Mouse (Mus musculus): ENCODE results near the gene Sucla2. TPM values are rescaled to one million over a fixed set of nuclear protein-coding genes. Genes with fewer than 3 reads are reported as not detected.

Gene Sucla2
- polyA plus RNA-seq, 1 experiment from 2014 or later, result 127 TPM

- Histone ChIP-seq H3K27ac (replicated peaks; ENCODE audit: low read depth, low read length) (no peak overlapping the region), H3K9me3 (ENCODE audit: control insufficient read depth, low read length) (no peaks in the 10 kb centered on the region), H3K4me1 (ENCODE audit: control insufficient read depth, insufficient read depth, low read length) (no peaks in the 10 kb centered on the region), H3K4me3 (ENCODE audit: low read depth, low read length) (no peak overlapping the region), H3K36me3 (ENCODE audit: control insufficient read depth, insufficient read depth, low read length) (no peaks in the 10 kb centered on the region), H3K4me2 (ENCODE audit: low read depth, low read length) (no peak overlapping the region), H3K9ac (ENCODE audit: low read depth, low read length) (no peak overlapping the region), H3K27me3 (replicated peaks; ENCODE audit: control insufficient read depth, insufficient read depth, low read length) (no peaks in the 10 kb centered on the region)
- WGBS, result 53% methylated on average over 6 of the region's 6 CpGs
- ATAC-seq (ENCODE audit: low read depth) (no peak), DNase-seq (ENCODE audit: low spot score) (no peak)
Measured at GRCm38 (mm10) chr14:73543781-73544180, 18.7 kb downstream of the Sucla2 start.

GRCm38 (mm10) chr14:73547034-73547433 is 21.9 kb downstream of the Sucla2 start:
- Histone ChIP-seq H3K36me3 (ENCODE audit: control insufficient read depth, insufficient read depth, low read length) (no peaks in the 10 kb centered on the region), H3K27ac (replicated peaks; ENCODE audit: low read depth, low read length) (no peak overlapping the region), H3K4me1 (ENCODE audit: control insufficient read depth, insufficient read depth, low read length) (no peaks in the 10 kb centered on the region), H3K4me3 (ENCODE audit: low read depth, low read length) (no peak overlapping the region), H3K9me3 (ENCODE audit: control insufficient read depth, low read length) (no peaks in the 10 kb centered on the region), H3K4me2 (ENCODE audit: low read depth, low read length) (no peak overlapping the region), H3K27me3 (replicated peaks; ENCODE audit: control insufficient read depth, insufficient read depth, low read length) (no peaks in the 10 kb centered on the region), H3K9ac (ENCODE audit: low read depth, low read length) (no peak overlapping the region)
- no peak for DNase-seq (ENCODE audit: low spot score)
- 56% methylated on average over 4 of the region's 4 CpGs for WGBS
- no peak for ATAC-seq (ENCODE audit: low read depth)

GRCm38 (mm10) chr14:73548051-73548450 is 22.9 kb downstream of the Sucla2 start, which contains the start of gene Nudt15:
Nudt15 (minus strand) TSS chr14:73548242.
- Histone ChIP-seq H3K4me1 (ENCODE audit: control insufficient read depth, insufficient read depth, low read length) (no peaks in the 10 kb centered on the region), H3K27ac (replicated peaks; ENCODE audit: low read depth, low read length) (no peak within 1 kb of the TSS), H3K36me3 (ENCODE audit: control insufficient read depth, insufficient read depth, low read length) (no peaks in the 10 kb centered on the region), H3K9me3 (ENCODE audit: control insufficient read depth, low read length) (no peaks in the 10 kb centered on the region), H3K4me2 (ENCODE audit: low read depth, low read length) (no peak within 1 kb of the TSS), H3K4me3 (ENCODE audit: low read depth, low read length) (no peak within 1 kb of the TSS), H3K9ac (ENCODE audit: low read depth, low read length) (no peak within 1 kb of the TSS), H3K27me3 (replicated peaks; ENCODE audit: control insufficient read depth, insufficient read depth, low read length) (no peaks in the 10 kb centered on the region)
- WGBS, result 95% methylated on average over 3 of the region's 3 CpGs
- ATAC-seq (ENCODE audit: low read depth) (no peak), DNase-seq (ENCODE audit: low spot score) (no peak)

- Histone ChIP-seq H3K9me3 (ENCODE audit: control insufficient read depth, low read length) (no peaks in the 10 kb centered on the region), H3K27me3 (replicated peaks; ENCODE audit: control insufficient read depth, insufficient read depth, low read length) (no peaks in the 10 kb centered on the region), H3K4me2 (ENCODE audit: low read depth, low read length) (no peak overlapping the region), H3K9ac (ENCODE audit: low read depth, low read length) (no peak overlapping the region), H3K4me1 (ENCODE audit: control insufficient read depth, insufficient read depth, low read length) (peaks cover 5% of the 10 kb centered on the region; the same call in 1 of the 2 replicates), H3K4me3 (ENCODE audit: low read depth, low read length) (no peak overlapping the region), H3K36me3 (ENCODE audit: control insufficient read depth, insufficient read depth, low read length) (no peaks in the 10 kb centered on the region), H3K27ac (replicated peaks; ENCODE audit: low read depth, low read length) (no peak overlapping the region)
- DNase-seq (ENCODE audit: low spot score), result no peak
- ATAC-seq (ENCODE audit: low read depth), result no peak
- WGBS, result 63% methylated on average over 3 of the region's 3 CpGs
Measured at GRCm38 (mm10) chr14:73550291-73550690, 25.2 kb downstream of the Sucla2 start.

GRCm38 (mm10) chr14:73550732-73551131 is 25.6 kb downstream of the Sucla2 start:
- Histone ChIP-seq H3K9me3 (ENCODE audit: control insufficient read depth, low read length) (no peaks in the 10 kb centered on the region), H3K4me3 (ENCODE audit: low read depth, low read length) (no peak overlapping the region), H3K9ac (ENCODE audit: low read depth, low read length) (no peak overlapping the region), H3K36me3 (ENCODE audit: control insufficient read depth, insufficient read depth, low read length) (peaks cover 2% of the 10 kb centered on the region; the same call in 1 of the 2 replicates), H3K27ac (replicated peaks; ENCODE audit: low read depth, low read length) (no peak overlapping the region), H3K27me3 (replicated peaks; ENCODE audit: control insufficient read depth, insufficient read depth, low read length) (no peaks in the 10 kb centered on the region), H3K4me2 (ENCODE audit: low read depth, low read length) (no peak overlapping the region), H3K4me1 (ENCODE audit: control insufficient read depth, insufficient read depth, low read length) (peaks cover 5% of the 10 kb centered on the region; the same call in 1 of the 2 replicates)
- 49% methylated on average over 8 of the region's 8 CpGs for WGBS
- ATAC-seq (ENCODE audit: low read depth) (no peak), DNase-seq (ENCODE audit: low spot score) (no peak)

GRCm38 (mm10) chr14:73551164-73551563 is 26.0 kb downstream of the Sucla2 start:
- Histone ChIP-seq H3K27me3 (replicated peaks; ENCODE audit: control insufficient read depth, insufficient read depth, low read length) (no peaks in the 10 kb centered on the region), H3K4me2 (ENCODE audit: low read depth, low read length) (no peak overlapping the region), H3K9ac (ENCODE audit: low read depth, low read length) (no peak overlapping the region), H3K4me3 (ENCODE audit: low read depth, low read length) (no peak overlapping the region), H3K27ac (replicated peaks; ENCODE audit: low read depth, low read length) (no peak overlapping the region), H3K9me3 (ENCODE audit: control insufficient read depth, low read length) (no peaks in the 10 kb centered on the region), H3K36me3 (ENCODE audit: control insufficient read depth, insufficient read depth, low read length) (peaks cover 6% of the 10 kb centered on the region; the same call in 1 of the 2 replicates), H3K4me1 (ENCODE audit: control insufficient read depth, insufficient read depth, low read length) (peaks cover 5% of the 10 kb centered on the region; the same call in 1 of the 2 replicates)
- 76% methylated on average over 6 of the region's 6 CpGs for WGBS
- DNase-seq (ENCODE audit: low spot score) (peak; percentile 19), ATAC-seq (ENCODE audit: low read depth) (no peak)

- WGBS, result 6% methylated on average over 36 of the region's 61 CpGs
- DNase-seq (ENCODE audit: low spot score), result peak; percentile 96
- Histone ChIP-seq H3K4me1 (ENCODE audit: control insufficient read depth, insufficient read depth, low read length) (peaks cover 5% of the 10 kb centered on the region; the same call in 1 of the 2 replicates), H3K27me3 (replicated peaks; ENCODE audit: control insufficient read depth, insufficient read depth, low read length) (no peaks in the 10 kb centered on the region), H3K9ac (ENCODE audit: low read depth, low read length) (peak overlapping the region; percentile 93), H3K4me3 (ENCODE audit: low read depth, low read length) (peak overlapping the region; percentile 98), H3K36me3 (ENCODE audit: control insufficient read depth, insufficient read depth, low read length) (peaks cover 9% of the 10 kb centered on the region; the same call in 1 of the 2 replicates), H3K27ac (replicated peaks; ENCODE audit: low read depth, low read length) (peak overlapping the region; percentile 65), H3K4me2 (ENCODE audit: low read depth, low read length) (peak overlapping the region; percentile 77), H3K9me3 (ENCODE audit: control insufficient read depth, low read length) (no peaks in the 10 kb centered on the region)
- ATAC-seq (ENCODE audit: low read depth), result peak; percentile 97
Measured at GRCm38 (mm10) chr14:73552341-73553121, 27.4 kb downstream of the Sucla2 start.

GRCm38 (mm10) chr14:73553122-73553696 is 28.1 kb downstream of the Sucla2 start:
- ATAC-seq (ENCODE audit: low read depth) (no peak), DNase-seq (ENCODE audit: low spot score) (no peak)
- peak overlapping the region; percentile 93 for H3K9ac ChIP-seq (ENCODE audit: low read depth, low read length)
- peak overlapping the region; percentile 77 for H3K4me2 ChIP-seq (ENCODE audit: low read depth, low read length)
- peak overlapping the region; percentile 65 for H3K27ac ChIP-seq (replicated peaks; ENCODE audit: low read depth, low read length)
- no peaks in the 10 kb centered on the region for H3K27me3 ChIP-seq (replicated peaks; ENCODE audit: control insufficient read depth, insufficient read depth, low read length)
- no peaks in the 10 kb centered on the region for H3K9me3 ChIP-seq (ENCODE audit: control insufficient read depth, low read length)
- WGBS, result 0% methylated on average over 8 of the region's 10 CpGs
- H3K4me1 ChIP-seq (ENCODE audit: control insufficient read depth, insufficient read depth, low read length), result peaks cover 5% of the 10 kb centered on the region; the same call in 1 of the 2 replicates
- peak overlapping the region; percentile 98 for H3K4me3 ChIP-seq (ENCODE audit: low read depth, low read length)
- peaks cover 9% of the 10 kb centered on the region; the same call in 1 of the 2 replicates for H3K36me3 ChIP-seq (ENCODE audit: control insufficient read depth, insufficient read depth, low read length)
